Mouse (Mus musculus): Measurements from ENCODE around the gene Slc19a2. TPM values are rescaled to one million over a fixed set of nuclear protein-coding genes. Genes with fewer than 3 reads are reported as not detected.

The Slc19a2 gene
- polyA plus RNA-seq (2015; fragmentation: Nextera tagmentation; extraction: Ambion mirVana) = 7.2 and 12.7 TPM in 2 replicates

GRCm38 (mm10) chr1:164248465-164249331 lies at the start of gene Slc19a2:
Gene Slc19a2, plus strand, starts transcription at chr1:164249046.

GRCm38 (mm10) chr1:164275455-164275954 lies 26.7 kb downstream of the Slc19a2 start, which contains the start of gene Ccdc181:
Gene Ccdc181, plus strand, starts transcription at chr1:164275585.

GRCm38 (mm10) chr1:164303821-164304220 lies 55.0 kb downstream of the Slc19a2 start, which contains the start of gene Nme7:
Gene Nme7, plus strand, starts transcription at chr1:164304121.

GRCm38 (mm10) chr1:164307124-164307751 lies 58.4 kb downstream of the Slc19a2 start, which contains the start of gene Blzf1:
Gene Blzf1, minus strand, starts transcription at chr1:164307489.

Other genes with a start within 250 kb of the Slc19a2 start
- gene Sele, start 200.8 kb upstream of the Slc19a2 start, polyA plus RNA-seq (2015; fragmentation: Nextera tagmentation; extraction: Ambion mirVana) = 0.06 and 0.09 TPM in 2 replicates
- 1.6 and 2.5 TPM in 2 replicates for gene Sell, start 187.1 kb upstream of the Slc19a2 start, polyA plus RNA-seq (2015; fragmentation: Nextera tagmentation; extraction: Ambion mirVana)
- gene Selp, start 133.8 kb upstream of the Slc19a2 start, polyA plus RNA-seq (2015; fragmentation: Nextera tagmentation; extraction: Ambion mirVana) = 0.17 and 0.28 TPM in 2 replicates
- 1.1 TPM in 2 replicates for gene F5, start 97.2 kb upstream of the Slc19a2 start, polyA plus RNA-seq (2015; fragmentation: Nextera tagmentation; extraction: Ambion mirVana)
- 9.3 and 13.1 TPM in 2 replicates for gene Ccdc181, start 26.5 kb downstream of the Slc19a2 start, polyA plus RNA-seq (2015; fragmentation: Nextera tagmentation; extraction: Ambion mirVana)
- 29.2 and 32.9 TPM in 2 replicates for gene Nme7, start 55.1 kb downstream of the Slc19a2 start, polyA plus RNA-seq (2015; fragmentation: Nextera tagmentation; extraction: Ambion mirVana)
- 21.5 and 31.2 TPM in 2 replicates for gene Blzf1, start 58.4 kb downstream of the Slc19a2 start, polyA plus RNA-seq (2015; fragmentation: Nextera tagmentation; extraction: Ambion mirVana)
- 91.3 and 108 TPM in 2 replicates for gene Atp1b1, start 209.3 kb downstream of the Slc19a2 start, polyA plus RNA-seq (2015; fragmentation: Nextera tagmentation; extraction: Ambion mirVana)

Data from adrenal gland, postnatal 0 days (tissue).